Mouse (Mus musculus): ENCODE data around the gene Iqsec1.

The Iqsec1 gene

DNA sequence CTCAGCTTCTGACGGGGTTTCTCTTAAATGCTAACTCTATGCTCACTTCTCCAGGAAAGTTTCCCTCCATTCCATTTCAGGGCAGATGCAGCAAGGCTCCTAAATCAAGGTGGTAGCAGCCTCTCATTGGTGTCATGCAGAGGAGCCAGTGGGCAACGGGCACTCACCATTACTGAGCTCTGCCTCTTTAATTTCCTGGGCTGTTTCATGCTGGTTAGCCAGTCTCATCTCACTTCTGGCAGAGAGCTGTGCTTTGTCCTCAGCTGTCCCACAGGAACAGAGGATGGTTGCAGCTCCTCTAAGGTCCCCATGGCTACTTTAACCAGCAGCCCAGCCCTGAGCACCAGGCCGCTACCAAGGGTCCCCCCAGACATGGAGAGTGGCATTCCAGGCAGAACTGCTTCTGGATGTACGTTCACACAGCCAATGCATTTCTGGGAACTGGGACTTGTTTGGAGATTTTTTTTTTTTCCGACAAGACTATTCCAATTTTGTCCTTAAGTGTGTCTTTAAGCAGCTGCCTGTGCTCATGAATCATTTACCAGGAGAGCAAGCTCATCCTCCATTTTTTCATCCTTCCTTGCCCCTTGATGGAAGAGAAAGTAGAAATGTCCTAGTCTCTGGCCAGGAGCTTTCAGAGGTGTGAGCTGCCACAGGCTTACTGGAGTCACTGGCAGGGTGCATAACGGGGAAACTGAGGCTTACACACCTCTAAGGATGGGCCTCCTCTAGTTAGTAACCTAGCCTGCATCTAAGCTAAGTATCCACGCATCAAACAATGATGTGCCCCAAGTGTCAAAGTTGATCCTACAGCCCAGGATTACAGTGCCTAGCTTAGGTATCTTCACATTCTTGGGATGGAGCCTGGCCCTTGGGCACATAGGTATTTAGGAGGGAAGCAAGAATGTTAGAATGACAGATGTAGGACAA is 98.9 kb downstream of the Iqsec1 start:
- no peak for DNase-seq (ENCODE audit: low read depth, low spot score)

DNA sequence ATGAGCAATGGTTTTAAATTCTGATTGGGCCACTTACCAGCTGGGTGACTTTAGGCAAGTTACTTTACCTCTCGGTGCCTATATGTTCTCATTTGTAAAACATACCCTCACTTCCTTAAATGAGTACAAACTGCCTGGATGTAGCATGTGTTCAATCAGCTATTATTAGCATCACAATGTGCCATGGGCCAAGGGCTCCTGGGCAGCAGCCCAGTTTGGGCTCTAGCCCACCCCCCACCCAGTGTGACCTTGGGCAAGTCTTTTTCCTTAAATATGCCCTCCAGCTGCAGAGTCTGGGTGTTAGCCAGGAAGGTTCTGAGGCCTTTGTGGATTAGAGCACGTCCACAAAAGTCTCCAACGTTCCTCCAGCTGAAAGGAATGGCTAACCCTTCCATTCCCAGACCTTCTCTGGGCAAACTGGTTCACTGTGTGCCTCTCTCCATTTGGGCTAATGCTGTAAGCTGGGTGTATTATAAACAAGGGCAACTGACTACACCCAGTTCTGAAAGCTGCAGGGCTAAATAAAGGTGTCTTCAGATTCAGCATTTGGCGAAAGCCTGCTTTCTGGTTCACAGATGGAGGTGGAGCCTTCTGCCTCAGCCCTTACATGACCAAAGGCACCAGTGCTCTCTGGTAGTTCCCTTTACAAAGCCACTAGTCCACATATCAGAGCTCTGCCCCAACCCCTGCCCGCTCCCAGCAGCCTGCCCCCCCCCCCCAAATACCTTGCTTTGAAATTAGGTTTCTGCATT is 101.3 kb downstream of the Iqsec1 start:
- DNase-seq (ENCODE audit: low read depth, low spot score): no peak

DNA sequence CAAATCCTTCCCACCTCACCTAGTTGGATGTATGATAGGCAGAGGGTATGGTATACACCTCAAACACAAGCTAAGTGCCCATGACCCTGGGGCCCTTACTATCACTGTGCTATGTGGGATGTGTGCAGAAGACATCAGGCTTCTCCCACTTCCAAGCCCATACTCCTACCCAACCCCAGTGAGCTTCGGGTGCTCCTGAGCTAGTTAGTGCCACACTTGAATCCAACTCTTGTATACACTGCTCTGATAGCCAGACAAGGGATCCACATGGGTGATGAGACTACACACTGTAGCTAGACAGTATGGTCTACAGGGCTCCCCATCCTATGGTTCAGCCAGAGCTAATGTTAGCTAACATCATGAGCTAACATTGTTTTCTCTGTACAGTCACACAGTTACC is 102.9 kb downstream of the Iqsec1 start:
- no peak for DNase-seq (ENCODE audit: low read depth, low spot score)

DNA sequence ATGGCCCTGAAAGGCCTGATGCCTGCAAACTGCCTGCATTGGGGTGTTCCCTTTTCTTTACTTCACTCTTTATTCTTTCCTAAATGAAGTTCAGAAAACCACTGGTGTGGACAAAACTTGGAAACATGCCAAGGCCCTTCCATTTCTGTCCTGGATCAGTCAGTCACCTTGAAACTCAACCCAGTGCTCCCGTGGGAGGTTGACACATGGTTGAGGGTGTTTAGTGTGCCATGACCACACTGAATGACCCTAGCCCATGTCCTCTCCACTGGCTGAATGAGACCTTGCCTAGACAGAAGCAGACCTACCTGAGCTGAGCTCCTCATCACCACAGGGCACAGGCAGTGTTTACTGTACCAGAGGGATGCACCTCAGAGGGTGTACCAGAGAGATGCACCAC is 103.9 kb downstream of the Iqsec1 start:
- no peak for DNase-seq (ENCODE audit: low read depth, low spot score)

DNA sequence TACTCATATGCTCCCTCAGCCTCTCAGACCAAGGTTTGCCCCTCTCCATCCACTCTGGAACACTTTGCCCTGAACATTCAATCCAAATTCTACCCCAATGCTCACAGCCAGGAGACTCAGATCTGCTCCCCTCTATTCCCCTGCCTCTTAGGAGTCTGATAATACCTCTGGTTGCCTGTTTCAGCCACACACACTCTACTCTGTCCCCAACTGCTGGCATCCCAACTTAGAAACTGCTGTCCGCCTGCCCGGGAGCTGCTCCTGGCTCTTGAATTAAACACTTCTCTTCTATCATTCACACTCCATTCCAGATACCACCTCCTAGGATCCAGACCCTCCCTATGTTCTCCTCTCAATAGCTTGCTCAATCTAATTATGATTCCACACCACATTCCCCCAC is 107.5 kb downstream of the Iqsec1 start:
- no peak for DNase-seq (ENCODE audit: low read depth, low spot score)

DNA sequence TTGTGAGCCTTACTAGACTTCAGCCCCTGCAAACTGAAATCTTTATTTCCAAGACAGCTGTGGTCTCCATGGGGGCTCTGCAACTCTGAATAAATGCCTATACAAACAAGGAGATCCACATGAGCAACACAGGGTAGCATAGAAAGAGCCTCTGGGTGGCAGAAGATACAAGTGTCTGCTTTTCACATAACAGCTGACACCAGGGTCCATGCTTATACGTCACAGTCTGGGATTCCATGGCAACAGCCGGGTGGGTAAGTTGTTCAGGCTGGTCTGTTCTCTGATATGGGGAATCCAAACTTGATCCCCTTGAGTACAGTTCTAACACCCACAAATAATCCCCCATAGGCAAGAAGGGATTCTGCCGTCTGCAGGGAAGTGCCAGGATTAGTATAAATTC is 108.1 kb downstream of the Iqsec1 start:
- DNase-seq (ENCODE audit: low read depth, low spot score): peak; percentile 12

DNA sequence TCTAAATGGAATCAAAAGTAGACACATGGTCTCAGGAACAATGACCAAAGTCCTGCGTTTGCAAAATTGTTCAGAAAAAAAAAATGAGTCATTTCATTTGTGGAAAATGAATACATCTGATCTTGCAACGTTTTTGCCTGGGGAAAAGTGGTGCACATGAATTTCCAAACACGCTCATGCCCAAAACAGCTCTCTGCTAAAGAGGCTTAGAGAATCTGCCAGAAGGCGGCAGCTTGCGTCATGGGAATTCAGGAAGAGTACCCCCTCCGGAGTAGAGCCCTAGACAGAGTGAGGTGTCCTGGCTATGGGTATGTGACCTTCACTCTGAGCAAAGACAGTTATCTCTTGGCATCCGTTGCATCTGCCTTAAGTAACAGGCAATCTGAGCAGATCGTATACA is 116.9 kb downstream of the Iqsec1 start:
- no peak for DNase-seq (ENCODE audit: low read depth, low spot score)

DNA sequence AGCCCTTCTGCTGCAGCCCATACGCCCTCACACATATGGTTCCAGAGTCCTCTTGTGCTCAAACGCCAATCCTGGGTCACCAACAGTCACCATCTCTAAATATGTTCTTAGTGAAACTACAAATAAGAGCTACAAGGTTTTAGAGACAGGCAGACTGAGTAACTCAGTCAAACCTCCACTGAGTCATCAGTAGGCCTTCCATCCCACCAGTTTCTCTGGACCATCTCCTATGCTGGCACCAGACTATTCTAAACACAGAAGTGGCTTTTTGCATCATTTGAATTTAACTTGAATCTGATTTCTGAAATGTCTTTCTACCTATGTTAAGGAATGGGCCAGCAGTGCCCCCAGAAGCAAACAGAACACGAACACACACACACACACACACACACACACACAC is 120.5 kb downstream of the Iqsec1 start:
- no peak for DNase-seq (ENCODE audit: low read depth, low spot score)

DNA sequence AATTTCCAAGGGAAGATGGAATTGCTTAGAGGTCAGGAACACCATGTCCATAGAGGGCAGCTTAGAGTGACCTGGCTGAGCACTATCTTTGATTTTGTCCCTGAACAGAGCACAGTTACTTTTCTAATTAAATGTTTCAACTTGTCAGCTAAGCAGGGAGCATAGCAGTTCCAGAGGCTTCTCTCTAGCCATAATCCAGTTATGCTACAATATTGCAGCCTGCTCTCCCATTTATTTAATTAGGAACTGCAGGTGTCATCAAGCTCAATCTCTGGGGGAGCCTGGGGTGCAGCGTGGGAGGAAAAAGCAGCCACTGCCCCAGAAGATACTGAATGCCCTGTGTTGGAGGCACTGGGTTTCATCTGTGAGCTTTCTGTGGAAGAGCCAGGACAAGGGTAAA is 127.1 kb downstream of the Iqsec1 start:
- no peak for DNase-seq (ENCODE audit: low read depth, low spot score)

DNA sequence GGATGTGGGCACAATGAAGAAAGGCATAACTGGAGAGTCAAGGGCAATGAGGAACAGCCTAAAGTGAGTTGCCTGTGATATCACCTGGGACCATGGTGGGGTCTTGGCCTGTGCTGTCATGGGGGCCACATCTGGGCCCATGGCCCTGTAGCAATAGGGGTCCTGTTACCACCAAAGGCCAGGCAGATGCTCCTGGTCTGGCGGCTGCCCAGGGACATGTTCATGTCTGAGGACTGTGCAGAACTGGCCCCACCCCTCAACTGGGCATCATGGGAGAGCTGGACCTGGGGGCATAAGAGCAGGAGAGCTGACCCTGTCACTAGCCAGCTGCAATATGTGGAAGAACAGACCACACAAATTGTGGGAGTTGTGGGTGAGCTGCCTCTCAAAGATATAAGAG is 130.6 kb downstream of the Iqsec1 start:
- DNase-seq (ENCODE audit: low read depth, low spot score): no peak

DNA sequence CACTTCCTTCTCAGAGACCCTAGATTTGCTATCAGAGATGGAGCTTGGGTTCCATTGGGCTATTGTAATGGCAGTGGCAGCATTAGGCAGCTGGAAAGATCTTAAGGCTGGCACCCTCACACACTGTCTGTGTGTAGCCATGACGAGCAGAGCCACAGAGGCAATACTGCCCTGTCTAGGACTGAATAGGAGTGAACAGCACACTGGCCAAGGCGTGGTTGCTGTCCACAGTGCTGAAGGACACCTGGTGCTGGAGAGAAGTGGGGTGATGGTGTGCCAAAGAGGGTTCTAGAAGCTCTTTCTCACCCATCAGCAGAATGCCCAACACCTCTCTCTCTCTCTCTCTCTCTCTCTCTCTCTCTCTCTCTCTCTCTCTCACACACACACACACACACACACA is 136.1 kb downstream of the Iqsec1 start:
- peak; percentile 49 for DNase-seq (ENCODE audit: low read depth, low spot score)

DNA sequence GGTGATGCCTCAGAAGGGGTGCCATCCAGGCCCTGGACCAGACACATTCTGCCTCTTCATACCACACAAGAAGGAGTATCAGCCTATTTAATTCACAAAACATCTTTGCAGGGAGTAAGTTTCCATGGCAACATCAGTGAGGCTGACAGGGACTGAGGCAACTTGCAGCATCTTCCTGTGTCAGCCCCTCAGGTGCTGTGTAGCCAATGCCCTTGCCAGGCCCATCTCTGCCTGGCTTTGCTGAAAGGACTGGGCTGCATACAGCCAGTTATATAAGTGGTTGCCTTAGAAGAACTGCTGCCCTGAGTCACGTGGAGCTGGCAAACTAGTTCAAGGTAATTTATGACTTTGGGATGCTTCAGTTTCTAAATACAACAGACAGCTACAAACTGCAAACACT is 140.4 kb downstream of the Iqsec1 start:
- DNase-seq (ENCODE audit: low read depth, low spot score): no peak

DNA sequence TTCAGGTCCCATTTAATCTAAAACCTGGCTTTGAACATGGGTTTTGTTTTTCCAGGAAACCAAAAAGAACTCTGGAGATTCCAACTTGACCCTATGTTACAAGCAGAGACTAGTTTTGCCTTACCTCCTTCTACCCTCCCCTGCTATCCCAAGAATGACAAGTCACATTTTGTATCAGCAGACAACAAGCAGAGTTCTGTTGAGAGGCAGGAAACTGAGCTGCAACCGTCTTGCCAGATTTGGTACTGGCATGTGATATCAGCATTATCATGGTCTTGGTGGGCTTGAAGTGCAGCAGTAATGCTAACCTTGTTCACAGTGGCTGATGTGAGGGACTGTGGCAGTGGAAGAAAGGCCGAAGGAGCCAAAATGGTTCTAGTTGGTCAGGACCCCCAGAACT is 141.0 kb downstream of the Iqsec1 start:
- DNase-seq (ENCODE audit: low read depth, low spot score): no peak

DNA sequence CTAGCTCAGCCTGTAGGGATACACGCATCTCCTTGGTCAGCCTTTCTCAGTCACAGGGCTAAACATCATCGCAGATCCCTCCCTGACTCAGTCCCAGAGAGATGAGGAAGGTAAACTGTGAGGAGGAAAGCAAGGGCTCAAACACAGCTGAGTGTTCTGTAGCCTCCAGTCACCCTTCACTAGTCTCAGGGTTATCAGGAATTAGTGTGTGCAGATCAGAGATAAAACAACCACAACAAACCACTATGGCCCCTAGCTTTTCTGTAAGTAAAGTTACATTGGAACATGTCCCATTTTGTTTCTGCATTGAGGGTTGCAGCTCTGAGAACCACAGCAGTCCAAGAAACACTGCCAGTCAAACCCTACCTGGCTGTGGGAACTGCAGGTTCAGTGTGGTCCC is 148.5 kb downstream of the Iqsec1 start:
- no peak for DNase-seq (ENCODE audit: low read depth, low spot score)

DNA sequence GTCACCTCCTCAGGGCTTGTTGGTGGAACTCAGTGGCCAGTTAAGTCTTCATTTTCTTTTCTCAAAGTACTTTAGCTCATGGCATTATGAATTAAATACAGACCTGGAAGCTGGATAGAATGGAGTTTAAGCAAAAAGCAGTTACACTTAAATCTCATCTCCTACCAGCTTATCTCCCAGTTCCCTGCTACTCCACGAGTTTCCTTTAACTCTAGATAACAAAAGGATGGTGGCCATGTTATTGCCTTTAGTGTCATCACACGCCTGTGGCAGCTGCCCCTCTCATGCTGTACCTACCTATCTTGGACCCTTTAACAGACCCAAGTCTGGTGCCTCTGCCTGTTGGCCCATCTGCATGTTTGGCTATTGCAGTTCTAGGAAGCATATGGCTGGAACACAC is 151.7 kb downstream of the Iqsec1 start:
- no peak for DNase-seq (ENCODE audit: low read depth, low spot score)

DNA sequence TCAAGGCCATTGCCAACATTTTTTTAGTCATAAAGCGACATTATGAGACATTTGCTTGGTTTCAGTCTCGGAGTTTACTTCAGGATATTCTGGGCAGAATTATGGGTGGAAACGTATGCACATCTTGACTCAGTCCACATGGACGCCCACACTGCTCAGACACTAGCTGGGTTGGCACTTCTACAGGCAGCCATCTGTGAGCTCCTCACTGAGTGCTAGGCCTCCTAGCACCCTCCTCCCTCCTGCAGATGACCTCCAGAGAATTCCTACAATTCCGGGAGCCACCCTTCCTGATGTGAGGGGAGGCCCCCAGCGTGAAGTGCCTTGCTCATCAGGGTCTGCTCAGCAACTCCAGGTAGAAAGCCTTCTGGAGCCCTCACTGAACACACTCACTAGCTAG is 158.9 kb downstream of the Iqsec1 start:
- DNase-seq (ENCODE audit: low read depth, low spot score): no peak

DNA sequence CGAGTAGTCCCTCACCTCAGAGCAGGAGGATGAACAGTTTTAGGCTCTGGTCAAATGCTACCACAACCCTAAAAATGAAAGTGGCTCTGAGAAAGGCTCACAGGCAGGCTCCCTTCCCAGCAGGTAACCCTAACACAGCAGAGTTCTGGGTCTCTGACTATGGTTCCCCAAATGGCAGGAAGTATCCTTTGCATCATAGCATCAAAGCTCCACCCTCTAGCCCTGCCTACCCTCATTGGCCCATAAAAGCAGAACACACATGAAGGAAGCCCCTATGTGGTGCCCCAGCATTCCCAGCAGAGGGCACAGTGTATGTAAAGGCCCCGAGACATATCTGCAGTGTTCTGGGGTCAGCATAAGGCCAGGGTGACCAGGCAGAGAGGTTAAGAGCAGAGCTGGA is 163.4 kb downstream of the Iqsec1 start:
- no peak for DNase-seq (ENCODE audit: low read depth, low spot score)

DNA sequence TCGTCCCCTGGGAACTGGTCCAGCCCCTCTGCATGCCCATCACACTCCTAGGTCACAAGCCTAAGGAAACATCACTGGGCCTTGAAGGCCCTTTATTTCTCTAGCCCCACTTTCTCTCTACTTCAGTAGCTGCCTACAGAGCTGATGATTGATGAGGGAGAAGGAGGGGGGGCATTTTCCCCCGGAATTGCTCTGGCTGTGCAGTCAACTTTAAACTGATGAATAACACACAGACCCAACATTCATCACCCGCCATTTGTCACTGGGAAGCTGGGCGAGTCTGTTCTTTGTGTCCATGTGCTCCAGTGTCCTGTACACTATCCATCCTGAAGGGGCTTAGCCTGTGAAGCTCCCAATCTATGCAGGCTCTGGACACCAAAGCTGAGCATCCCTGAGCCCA is 165.2 kb downstream of the Iqsec1 start:
- peak; percentile 75 for DNase-seq (ENCODE audit: low read depth, low spot score)

DNA sequence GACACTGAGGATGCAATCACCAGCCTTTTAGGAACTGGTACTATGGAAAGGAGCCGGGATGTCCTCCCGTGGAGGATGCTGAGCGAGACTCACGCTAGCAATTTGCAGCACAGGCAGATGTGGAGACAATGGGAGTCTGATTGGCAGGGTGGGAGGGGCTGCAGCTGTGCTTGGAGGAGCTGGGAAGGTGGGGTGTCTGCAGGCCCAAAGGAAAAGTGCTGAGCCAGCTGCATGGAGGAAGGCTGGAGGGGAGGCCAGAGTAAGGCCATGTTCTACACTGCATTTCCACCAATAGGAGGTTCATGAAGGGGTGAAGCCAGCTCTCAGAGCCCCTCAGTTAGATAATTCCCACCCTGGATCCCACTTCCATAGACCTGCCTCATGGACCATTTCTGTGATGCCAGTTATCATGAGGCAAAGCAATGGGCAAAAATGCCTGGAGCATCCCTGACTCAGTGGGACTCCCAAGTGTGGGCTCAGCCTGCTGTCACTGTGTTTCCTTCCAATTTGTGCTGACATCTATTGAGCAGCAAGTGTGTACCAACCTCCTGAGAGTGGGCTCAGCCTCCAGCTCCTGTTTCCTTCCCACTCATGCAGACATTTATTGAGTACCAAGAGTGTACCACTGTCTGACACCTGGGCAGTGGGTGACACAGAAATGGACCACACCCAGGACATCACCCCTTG is 166.4 kb downstream of the Iqsec1 start:
- DNase-seq (ENCODE audit: low read depth, low spot score): peak; percentile 7

DNA sequence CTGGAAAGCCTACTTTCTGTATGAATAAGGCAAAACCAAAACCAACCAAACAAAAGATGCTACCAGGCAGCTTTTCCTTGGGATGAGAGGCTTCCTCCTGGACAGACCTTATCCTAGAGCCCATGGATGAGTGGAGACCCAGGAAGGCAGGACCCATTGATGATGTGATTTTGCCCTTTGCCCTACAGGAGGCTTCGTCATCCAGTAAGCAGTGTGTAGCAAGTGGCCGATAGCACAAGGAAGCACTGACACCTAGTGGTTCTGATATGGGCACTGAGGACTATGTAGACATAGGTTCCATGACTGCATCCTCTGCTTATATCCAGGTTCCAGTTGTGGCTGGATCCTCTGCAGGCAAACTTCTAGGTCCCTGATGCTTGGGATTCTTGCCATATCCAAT is 168.6 kb downstream of the Iqsec1 start:
- no peak for DNase-seq (ENCODE audit: low read depth, low spot score)

DNA sequence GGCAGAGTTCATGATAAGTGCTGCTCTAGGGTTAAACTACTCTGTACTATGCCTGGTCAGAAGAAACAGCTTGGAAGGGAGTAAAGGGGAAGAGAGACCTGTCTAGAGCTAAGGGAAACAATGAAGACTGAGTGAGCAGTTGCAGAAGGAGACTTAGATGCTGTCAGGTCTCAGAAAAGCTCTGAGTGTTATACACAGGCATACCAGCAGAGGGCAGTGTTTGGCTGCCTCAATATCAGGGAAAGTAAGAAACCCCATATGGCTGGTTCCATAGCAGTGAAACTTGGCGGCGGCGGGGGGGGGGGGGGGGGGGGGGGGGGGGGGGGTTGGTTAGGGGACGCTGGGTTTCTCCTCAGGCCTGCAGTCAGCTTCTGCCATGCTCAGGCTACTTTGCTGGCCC is 169.5 kb downstream of the Iqsec1 start:
- DNase-seq (ENCODE audit: low read depth, low spot score): peak; percentile 82

DNA sequence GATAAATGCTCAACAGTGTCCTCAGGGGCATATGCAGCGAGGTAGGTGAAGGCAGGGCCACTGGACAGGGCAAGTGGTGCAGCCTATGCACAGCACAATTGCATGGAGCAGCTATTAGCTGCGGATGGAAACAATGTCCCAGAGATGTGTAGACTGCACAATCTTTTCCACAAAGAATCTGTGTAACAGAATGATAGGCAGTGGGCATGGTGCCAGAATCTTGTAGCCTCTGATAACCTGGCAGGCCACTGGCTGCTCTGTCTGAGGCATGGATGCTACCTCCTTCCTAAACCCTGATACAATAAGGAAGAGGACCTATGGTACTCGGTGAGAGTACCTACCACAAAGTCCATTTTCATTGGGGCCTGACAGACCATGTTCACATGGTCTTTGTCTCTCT is 171.9 kb downstream of the Iqsec1 start:
- no peak for DNase-seq (ENCODE audit: low read depth, low spot score)

Measured in mesoderm, embryonic 11.5 days (tissue).